Mouse (Mus musculus) left cerebral cortex, postnatal 14 days (tissue): ENCODE results near the gene Gm20403. TPM values are rescaled to one million over a fixed set of nuclear protein-coding genes. Genes with fewer than 3 reads are reported as not detected.
A peak's percentile ranks its signal among the peaks of the same experiment; 100 is the strongest.
"Not testable (repeated sequence)": the region's sequence is repeated elsewhere in the genome, so short reads cannot be mapped to it uniquely, and the experiment has no call there.

Experiments used
- DNase-seq, 2 experiments: peaks; one replicate each; pipeline ENCODE4 v3.0.0; 2021 to 2022; ENCODE audit warnings: low spot score in 2 of 2, mixed read lengths in 1 of 2
- intact Hi-C: fragments of 180-260 bp; cut with DNase I; formaldehyde crosslinking; loops from one replicate; pipeline ENCODE4 v1.15.1; 2025
- long read RNA-seq, 2 experiments: library from polyadenylated mRNA; stranded (forward); transcript quantifications; one replicate each; pipeline ENCODE4 v2.0.0; 2021
- total RNA-seq, 2 experiments: library from RNA; stranded (reverse); gene quantifications; 2 replicates each; pipeline ENCODE4 v1.2.3; 2021

Gm20403 gene
- total RNA-seq = not detected
- long read RNA-seq, experiment 1 = 0 reads
- long read RNA-seq, experiment 2 = 0 reads

DNA sequence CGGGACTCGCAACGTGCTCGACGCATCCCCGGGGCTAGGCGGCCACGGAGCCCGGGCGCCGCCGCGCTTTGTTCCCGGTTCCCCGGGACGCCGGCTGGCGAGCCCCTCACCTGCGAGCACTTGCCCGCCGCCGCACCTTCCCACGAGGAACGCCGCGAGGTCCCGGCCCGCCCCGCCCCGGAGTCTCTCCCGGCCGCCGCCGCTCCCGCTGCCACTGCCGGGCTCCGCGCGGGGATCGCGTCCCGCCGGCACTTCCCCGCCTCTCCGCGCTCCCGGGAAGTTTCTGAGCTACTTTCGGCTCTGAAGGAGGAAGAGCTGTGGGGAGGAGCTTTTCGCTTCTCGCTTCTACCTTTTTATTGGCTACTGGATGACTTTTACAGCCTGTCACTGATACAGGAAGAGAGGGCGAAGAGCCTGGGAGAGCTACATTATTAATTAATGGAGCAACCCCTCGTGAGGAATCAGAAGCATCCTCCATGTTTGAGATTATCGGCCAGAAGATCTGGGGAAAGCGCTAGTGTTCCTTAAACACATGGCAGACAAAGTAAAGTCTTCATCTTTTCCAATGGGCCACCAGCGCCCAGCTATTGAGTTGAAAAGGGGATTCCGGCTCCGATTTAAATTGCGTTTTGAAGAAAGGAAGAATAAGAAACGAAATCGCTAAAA is at the start of gene Gm20403:
Gm20403 (minus strand) TSS at position 478 of the 666 bp plus-strand sequence.
- peak in 1 of 2 experiments; percentile 51 for DNase-seq
- intact Hi-C loops = no loop called here

DNA sequence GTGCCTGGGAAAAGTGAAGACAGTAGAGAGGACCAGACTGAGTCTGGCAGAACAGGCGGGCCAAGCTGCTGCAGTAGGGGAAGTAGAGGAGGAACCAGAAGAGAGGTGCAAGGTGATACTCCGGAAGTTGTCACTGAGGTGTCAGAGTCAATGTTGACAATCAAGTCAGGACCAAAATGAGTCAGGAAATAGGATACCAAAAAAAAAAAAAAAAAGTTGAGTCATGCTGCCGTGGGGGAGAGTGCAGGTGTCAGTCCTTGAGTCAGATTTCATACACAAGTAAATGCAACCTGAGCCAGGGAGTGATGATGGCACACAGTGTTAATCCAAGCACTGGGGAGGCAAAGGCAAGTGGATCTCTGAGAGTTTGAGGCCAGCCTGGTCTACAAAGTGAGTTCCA is 40.8 kb upstream of the Gm20403 start:
- DNase-seq = no peak
- intact Hi-C loops = no loop called here

GRCm38 (mm10) chr12:55023284-55023683 is 37.0 kb upstream of the Gm20403 start:
- no peak for DNase-seq
- intact Hi-C loops = no loop called here

- DNase-seq = peak in 1 of 2 experiments; percentile 7
- intact Hi-C loops = no loop called here
These were observed 33.1 kb upstream of the Gm20403 start for GRCm38 (mm10) chr12:55019421-55019877.

DNA sequence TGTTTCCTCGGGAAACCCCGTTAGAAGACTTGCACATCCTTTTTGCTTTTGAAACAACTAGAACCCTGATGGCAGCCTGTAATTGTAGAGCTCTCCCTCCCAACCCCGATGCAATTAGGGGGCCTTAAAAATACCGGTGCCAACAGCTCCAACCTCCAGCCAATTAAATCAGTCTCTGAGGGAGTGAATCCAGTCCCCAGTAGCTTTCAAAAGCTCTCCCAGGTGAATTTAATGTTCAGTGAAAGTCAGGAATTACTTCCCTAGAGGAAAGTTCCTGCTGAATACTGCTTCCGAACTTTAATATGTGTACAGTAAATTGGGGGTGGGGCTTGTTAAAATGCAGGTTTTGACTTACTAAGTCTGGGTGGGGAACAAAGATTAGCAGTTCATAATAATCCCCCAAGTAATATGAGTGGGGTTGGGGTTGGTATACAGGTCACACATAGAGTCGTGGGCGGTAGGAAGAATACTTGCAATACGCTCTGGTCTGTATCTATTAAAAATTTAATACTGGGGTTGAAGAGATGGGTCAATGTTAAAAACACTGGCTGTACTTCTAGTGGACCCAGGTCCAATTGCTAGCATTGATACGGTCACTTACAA is 30.9 kb upstream of the Gm20403 start:
- DNase-seq = no peak
- intact Hi-C loops = no loop called here

DNA sequence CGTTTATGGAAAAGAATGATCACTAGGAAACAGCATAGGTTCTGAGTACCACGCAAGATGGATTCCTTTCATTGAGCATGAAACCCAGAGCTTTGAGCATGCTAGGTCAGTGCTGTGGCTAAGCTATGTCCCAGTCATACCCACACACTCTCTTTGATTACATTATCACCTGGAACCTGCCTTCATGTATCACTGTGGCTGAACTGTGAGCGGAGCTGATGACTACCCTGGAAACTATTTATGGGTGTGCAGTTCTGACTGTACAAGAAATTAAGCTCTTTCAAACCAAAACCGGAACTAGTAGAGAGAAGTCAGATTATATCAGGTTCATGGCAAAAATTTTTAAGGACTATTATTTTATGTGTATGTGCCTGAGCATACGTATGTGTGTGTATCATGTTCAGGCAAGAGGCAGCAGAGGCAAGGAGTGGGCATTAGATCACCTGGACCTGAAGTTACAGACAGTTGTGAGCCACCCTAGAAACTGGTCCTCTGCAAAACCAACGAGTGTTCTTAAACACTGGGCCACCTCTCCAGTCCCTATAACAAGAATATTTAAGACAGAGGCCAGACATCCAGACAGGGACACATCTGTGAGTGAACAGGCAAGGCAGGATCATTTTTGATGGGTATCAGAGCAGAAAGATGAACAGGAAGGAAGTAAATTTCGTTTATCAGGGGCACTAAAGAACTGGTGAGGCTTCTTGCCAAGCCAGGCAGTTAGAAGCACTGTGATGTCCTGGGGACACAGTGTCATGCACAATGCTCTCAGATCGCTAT is 30.2 kb upstream of the Gm20403 start:
- intact Hi-C loops = no loop called here

GRCm38 (mm10) chr12:55015428-55015827 is 29.1 kb upstream of the Gm20403 start:
- intact Hi-C loops = no loop called here
- no peak for DNase-seq

More for the DNA sequence above, 30.2 kb upstream of the Gm20403 start:
- DNase-seq = no peak

DNA sequence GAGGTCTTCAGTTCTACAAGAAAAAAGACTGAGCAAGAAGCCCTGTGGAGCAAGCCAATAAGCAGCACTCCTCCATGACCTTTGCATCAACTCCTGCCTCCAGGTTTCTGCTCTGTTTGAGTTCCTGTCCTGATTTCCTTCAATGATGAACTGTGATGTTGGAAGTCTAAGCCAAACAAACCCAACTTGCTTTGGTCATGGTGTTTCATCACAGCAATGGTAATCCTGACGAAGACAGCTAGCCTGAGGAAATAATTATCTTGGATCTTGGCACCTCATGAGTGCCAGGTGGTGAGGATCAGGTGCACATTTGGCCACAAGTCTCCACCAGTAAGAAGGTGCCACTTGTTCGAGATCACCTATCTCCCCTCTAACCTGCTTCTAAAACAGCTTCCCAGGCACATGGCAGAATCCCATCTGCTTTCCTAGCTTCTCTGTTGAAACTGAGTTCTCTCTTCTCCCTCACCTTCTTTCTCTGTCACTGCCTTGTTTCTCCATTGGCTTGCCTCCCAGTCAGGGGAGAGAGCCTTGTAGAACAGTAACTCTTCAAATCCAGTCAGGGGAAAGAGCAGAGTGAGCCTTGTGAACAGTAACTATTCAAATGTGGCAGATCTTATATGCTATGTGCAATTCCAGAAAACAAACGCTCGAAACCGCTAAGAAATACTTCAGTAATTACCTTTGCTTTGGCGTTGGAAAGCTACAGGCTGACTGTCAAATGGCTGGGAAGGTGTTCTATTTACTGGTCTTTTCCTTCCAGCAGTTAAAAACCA is 27.5 kb upstream of the Gm20403 start, which contains the start of gene Baz1a:
Baz1a (minus strand) TSS at position 723 of the 773 bp plus-strand sequence.
- intact Hi-C loops = no loop called here
- DNase-seq = no peak

DNA sequence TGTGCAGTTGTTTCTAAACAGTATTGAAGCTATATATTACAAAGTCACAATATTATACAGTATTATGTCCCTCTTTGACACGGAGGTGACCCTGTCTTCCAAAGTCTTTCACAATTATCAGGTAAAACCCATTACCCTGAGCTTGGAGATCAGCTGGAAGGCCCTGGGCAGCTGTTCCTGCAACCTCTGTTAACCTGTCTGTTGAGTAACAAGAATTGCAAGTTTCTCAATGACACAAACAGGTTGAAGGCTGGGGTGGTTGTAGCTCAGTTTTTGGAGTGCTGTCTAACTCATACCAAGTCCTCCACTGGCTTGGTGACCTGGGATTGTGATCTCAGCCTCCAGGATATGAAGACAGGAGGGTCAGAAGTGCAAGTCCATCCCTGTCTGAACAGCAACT is 26.7 kb upstream of the Gm20403 start:
- intact Hi-C loops = no loop called here
- no peak for DNase-seq

DNA sequence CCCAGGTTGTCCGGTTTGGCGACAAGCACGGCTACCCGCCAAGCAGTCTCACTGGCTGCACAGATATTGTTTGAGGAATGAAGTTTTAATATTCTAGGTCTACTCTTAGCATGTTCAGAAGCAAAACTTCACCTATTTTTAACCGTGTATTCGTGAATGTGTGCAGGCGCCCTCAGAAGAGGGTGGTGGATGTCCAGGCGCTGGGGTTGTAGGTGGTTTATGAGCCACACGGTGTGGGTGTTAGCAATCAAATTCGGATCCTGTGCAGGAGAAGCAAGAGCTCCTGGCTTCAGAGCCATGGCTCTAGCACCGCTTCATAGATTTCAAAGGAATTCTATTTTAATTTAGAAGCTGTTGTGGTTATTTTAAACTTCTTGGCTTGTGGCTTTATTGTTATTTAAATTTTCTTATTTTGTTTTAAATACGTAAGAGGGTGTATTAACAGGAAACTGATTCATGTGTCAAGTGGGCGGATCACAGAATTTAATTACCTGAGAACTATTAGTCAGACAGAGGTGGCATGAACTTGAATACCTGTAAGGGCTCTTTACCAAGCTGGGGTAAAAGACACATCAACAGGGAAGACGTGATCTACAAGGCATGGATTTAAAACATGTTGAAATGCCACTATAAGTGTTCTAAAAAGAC is 21.2 kb upstream of the Gm20403 start:
- intact Hi-C loops = no loop called here
- DNase-seq = no peak

DNA sequence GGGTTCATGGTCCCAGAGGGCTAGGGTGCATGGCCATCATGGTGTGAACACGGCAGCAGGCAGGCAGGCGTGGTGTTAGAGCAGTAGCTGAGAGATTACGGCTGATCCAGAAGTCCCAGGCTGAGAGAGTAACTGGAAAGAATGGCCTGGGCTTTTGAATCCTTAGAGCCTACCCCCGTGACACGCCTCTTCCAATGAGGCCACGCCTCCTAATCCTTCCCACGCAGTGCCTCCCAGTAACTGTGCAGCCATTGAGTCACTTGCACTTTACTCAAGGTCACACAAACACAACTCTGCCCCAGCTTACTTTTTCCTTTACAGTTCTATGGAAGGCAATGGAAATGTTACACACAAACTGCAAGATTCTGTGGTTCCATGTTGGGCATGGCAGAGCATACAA is 19.7 kb upstream of the Gm20403 start:
- intact Hi-C loops = no loop called here
- DNase-seq = no peak

- intact Hi-C loops = no loop called here
- DNase-seq = no peak
These were observed 18.1 kb upstream of the Gm20403 start for GRCm38 (mm10) chr12:55004396-55004795.

- DNase-seq = no peak
- intact Hi-C loops = no loop called here
These were observed 17.5 kb upstream of the Gm20403 start for GRCm38 (mm10) chr12:55003843-55004242.

GRCm38 (mm10) chr12:55002532-55002931 is 16.2 kb upstream of the Gm20403 start:
- intact Hi-C loops = not testable (repeated sequence)

GRCm38 (mm10) chr12:54999016-54999690 is 12.8 kb upstream of the Gm20403 start:
- intact Hi-C loops = no loop called here
- DNase-seq = no peak

More at GRCm38 (mm10) chr12:55002532-55002931, 16.2 kb upstream of the Gm20403 start:
- not testable (repeated sequence) for DNase-seq

DNA sequence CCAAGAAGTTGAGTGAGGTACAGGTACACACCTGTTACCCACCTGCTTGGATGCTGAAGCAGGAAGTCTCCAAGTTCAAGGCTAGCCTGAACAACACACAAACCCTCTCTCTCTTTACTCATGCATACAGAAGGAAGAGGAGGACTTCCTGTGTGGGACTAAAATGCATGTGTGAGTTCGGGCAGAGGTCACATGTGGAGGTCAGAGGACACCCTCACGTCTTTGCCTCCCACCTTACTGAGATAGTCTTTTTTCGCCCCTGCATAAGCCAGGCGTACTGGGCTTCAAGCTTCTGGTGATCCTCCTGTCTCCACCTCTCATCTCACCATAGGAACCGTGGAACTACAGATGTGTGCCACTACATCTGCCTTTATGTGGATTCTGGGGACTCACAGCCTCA is 12.1 kb upstream of the Gm20403 start:
- intact Hi-C loops = no loop called here
- DNase-seq = no peak

DNA sequence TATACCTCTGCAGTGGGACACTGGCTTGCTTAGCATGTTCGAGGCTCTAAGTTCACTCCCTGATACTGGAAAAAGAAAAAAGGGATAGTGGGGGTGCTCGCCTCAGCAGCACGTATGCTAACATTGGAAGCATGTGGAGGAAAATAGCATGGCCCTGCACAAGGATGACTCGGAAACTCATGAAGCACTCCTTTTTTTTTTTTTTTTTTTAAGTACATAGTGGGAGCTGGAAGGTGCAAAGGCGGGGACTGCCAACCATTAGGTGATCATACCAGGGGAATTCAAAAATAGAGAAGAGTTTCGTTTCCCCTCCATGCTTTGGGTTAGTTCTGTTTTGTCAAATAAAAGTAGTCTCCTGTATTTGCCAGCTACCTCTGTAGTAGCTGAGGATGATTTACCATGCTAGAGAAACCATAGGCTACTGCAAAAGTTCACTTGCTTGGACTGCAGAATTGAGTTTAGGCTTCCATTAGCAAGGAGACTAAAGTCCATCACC is 10.7 kb upstream of the Gm20403 start:
- DNase-seq = no peak
- intact Hi-C loops = no loop called here

DNA sequence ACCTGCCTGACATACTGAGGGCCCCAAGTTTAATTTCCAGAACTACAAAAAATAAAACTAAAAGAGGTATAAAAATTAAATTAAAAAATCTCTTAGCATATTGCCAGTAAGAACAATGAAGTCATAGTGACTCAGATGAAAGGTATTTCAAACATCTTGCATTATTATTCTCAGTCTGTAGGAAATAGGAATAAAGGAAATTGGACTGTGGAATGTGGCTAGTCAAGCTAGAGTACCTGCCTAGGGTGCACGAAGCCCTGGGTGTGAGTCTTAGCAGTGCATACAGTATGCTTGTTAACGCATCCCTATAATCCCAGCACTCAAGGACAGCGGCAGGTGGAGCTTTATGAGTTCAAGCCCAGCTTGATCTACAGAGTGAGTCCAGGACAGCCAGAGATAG is 9.6 kb upstream of the Gm20403 start:
- intact Hi-C loops = no loop called here
- DNase-seq = no peak
